Mouse (Mus musculus) ovary, postnatal 36 days (tissue): ENCODE data around the gene Phlpp1.
A peak's percentile ranks its signal among the peaks of the same experiment; 100 is the strongest.

Experiments
- DNase-seq: peaks from one replicate; pipeline ENCODE4 v3.0.0; 2022; ENCODE audit warnings: low spot score, mixed read lengths

Phlpp1 gene

DNA sequence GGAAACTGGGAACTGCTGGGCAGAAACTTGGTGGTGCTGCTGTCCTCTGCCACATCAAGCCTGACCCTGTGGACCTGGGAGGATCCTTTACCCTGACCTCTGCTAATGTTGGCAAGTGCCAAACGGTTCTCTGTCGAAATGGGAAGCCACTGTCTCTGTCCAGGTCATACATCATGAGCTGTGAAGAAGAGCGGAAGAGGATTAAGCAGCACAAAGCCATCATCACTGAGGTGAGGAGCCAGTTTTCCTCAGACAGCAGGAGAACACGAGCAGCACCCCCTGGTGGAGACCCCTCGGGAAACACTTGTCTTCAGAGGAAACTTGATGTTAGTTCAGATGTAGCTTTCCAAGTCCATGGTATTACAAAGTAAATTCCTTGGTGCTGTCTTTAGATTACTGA is 218.1 kb downstream of the Phlpp1 start:
- peak; percentile 47 for DNase-seq

DNA sequence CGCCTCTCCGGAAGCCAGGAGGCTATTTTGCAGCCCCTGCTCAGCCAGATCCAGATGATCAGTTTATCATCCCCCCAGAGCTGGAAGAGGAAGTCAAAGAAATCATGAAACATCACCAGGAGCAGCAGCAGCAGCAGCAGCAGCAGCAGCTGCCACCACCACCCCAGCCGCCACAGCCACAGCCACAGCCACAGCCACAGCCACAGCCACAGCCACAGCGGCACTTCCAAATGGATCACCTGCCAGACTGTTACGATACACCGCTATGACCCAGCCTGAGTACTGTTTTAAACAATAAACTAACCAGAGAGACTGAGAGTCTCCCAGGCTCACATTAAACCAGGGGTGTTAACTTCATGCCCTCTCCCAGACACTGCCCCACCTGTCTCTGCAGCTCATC is 221.5 kb downstream of the Phlpp1 start:
- no peak for DNase-seq

- DNase-seq, result no peak
Observed at GRCm38 (mm10) chr1:106394678-106395077, 223.1 kb downstream of the Phlpp1 start.

GRCm38 (mm10) chr1:106395476-106395875 is 223.9 kb downstream of the Phlpp1 start:
- DNase-seq, result peak; percentile 33

DNA sequence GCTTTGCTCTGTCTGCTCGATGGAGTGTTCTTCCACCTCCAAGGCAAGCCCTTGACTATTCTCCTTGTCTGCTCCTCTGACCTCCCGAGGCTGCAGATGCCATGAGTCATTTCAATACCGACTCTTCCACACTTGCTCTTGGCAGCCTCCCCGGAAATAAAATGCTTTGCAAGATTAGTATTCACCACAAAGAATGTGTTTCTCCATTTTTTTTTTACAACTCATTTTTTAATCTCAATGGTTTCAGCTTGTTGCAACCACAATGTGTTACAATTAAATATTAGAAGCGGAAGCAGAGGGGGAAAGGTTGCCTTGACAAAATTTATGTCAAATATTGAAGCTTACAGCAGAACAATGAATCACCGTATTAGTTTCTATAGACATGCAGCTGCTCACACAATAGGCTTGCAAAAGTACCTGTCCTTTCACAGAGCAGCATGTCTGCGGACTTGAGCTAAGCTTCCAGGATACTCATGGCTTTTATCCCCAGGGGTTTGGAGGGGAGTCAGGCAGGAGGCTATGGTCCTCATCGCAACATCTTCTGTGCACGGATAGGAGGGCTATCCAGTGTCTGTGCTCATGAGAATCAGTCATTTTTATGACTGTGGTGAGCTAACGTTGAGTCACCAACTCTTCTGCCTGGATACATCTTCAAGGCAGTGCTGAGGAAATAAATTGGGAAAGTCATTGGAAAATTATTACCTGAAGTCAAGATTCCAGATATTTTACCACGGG is 229.5 kb downstream of the Phlpp1 start:
- DNase-seq, result no peak

GRCm38 (mm10) chr1:106403011-106403501 is 231.5 kb downstream of the Phlpp1 start:
- DNase-seq, result no peak

DNA sequence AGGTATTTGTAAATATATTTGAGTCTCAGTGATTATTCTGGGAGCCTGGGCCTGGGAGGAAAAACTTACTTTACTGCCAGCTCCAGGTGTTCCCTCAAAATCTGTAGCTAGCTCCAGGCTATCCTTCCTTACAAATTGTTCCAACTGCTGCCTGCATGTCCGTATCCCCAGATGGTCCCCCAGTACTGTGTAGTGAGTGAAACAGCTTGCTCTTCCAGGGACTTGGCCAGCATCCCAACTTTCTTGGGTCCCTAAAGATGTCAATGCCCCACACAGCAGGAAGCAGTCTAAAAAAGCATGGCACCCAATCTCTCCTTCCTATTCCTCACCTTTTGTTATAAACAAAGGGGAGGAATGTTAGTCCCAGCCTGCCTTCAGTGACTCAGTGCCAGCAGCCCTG is 235.3 kb downstream of the Phlpp1 start:
- DNase-seq, result no peak

DNA sequence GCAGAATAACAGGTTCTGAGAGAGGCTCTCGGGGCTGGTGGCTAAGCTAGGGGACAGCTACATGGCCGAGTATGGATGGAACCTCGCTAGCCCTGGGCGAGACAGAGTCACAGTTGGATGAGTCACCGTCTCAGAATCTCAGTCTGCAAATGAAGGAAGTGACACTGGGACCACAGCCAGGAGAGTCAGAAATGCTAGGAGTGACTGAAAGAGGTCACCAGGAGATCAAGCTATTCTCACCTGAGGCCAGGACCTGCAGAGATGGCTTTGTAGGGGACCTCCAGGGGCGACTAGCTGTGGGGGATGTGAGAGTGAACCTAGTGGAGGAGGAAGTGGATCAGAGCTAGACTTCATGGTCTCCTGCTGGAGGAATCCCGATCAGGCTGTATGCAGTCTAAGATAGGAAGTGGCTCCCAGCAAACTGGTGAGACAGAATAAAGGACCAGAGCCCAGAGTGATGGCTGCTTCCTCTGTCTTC is 236.4 kb downstream of the Phlpp1 start:
- DNase-seq, result no peak

GRCm38 (mm10) chr1:106410858-106411257 is 239.3 kb downstream of the Phlpp1 start:
- DNase-seq, result no peak

- no peak for DNase-seq
Observed at GRCm38 (mm10) chr1:106425128-106425936, 253.8 kb downstream of the Phlpp1 start.

GRCm38 (mm10) chr1:106428170-106428569 is 256.6 kb downstream of the Phlpp1 start:
- no peak for DNase-seq

DNA sequence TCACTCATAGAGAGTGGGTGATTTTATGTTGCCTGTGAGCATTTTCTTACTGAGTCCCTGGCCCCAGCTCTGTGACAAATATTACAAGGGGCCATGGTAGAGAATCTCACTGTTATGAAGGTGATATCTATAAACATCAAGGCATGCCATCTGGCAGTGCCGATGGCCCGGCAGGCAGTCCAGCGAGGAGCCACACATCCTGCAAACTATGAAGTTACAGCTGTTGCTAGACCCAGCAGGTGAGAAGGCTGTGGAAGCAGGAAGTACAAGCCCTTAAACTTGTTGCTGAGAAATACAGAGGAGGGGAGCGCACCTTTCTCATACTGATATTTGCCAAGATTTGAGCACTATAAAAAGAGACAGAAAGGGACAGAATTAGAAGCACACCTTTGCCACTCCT is 257.0 kb downstream of the Phlpp1 start:
- no peak for DNase-seq

DNA sequence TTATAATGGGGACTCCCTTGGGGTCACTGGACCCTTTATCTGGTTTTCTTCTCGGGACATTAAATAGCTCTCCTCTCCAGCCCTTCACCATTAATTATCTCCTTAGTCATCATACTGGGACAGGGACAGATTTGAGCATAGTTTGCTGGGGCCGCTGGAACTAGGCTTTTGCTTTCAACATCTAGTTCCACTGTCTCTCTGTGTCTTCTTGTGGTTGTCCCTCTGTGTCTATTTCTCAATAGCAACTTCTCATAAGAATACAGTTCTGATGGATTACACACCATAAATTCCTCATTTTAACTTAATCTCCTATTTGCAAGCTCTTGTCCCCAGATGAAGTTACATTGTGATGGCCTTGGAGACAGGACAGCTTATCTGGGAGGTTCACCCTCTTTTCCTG is 262.0 kb downstream of the Phlpp1 start:
- no peak for DNase-seq
